Mouse (Mus musculus) neural tube, embryonic 10.5 days (tissue): ENCODE measurements around the gene Olfr111.
"Not testable (repeated sequence)": the region's sequence is repeated elsewhere in the genome, so short reads cannot be mapped to it uniquely, and the experiment has no call there.

ENCODE experiments used
- DNase-seq: peaks from one replicate; pipeline ENCODE4 v3.0.0-alpha.2; 2017; ENCODE audit warnings: low spot score; ENCODE audit errors: extremely low spot score

Gene Olfr111

DNA sequence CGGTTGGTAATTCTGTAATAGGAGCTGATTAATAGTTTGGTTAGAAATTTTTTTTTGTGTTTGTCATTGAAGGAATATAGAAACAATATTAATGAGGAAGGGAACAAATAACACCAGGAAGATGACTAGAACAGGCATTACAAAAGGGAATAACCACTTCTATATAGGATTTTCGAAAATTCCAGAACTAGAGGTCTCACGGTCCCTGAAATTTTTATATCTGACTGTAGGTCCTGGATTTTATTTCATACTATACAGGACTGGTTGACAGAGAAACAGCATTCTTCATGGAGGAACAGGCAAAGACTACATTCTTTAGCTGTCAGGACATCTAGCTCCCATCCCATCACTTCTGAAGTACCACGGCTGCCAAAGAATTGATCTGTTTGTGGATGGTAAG lies at the start of gene Olfr111:
TSS of gene Olfr111 (plus strand) at position 301 of the 400 bp plus-strand sequence.
- no peak for DNase-seq

DNA sequence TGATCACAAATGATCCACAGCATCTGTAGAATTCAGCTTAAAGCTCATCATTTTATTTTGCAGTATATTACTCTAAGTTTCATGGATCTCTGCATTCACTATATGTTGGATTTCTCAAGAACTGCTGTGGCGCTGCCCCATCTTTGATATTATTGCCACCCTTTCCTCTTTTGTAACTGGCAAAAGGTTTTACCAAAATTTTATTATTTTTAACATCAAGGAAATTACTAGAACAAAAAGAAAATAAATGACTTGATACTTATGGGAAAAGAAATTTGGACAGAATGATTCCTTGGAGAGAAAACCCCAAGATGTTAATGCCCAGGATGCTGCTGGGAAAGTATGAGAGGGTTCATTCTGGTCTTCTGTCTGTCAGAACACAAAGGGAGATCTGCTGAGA lies 49.2 kb upstream of the Olfr111 start, which contains the start of gene Olfr109:
TSS of gene Olfr109 (plus strand) at position 301 of the 400 bp plus-strand sequence.
- DNase-seq: no peak

DNA sequence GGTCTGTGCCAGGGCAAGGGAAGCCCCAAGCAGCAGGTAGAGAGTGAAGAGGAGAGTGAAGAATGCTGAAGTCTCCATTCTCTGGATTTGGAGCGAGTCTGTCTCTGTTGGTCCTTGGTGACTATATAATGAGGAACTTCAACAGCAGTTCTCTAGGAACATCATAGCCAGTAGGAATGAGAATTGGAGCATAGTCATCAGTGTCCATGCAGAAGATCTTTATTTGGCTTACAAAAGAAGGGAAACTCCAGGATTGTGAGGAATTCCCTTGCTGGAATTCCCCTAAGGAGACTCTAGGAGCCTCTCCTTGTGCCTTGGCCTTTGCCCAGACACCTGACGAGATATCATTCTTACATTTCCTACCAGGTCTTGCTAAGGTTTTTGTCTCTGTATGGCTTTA lies 24.4 kb upstream of the Olfr111 start, which contains the start of gene H2-M2:
TSS of gene H2-M2 (minus strand) at position 101 of the 400 bp plus-strand sequence.
- no peak for DNase-seq

DNA sequence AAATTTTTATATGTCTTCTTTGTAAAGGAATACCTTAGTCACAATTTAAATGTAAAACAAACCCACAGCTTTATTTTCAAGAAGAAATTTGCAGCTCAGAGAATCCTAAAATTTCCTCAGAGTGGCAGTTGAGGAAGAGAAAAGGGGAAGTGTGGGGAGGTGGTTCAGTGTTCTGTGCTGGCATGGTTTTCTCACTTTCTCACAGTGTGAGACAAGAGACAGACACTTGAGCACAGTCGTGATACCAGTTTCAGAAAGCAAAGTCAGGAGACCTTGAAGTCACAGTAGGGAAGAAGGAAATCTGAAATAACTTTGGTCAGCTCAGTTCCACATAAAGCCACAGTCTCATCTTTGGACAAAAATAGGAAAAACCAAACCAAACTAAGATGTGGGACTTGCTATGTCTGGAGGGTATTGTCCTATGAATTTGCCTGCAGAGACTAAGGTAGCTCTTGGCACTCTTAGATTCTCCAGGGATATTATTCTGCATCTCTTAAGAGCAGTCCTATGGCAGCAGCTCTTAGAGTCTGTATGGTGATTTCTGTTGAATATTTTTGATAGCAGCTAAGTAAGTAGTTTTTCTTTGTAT lies 15.8 kb upstream of the Olfr111 start, which contains the start of gene Olfr110:
TSS of gene Olfr110 (plus strand) at position 539 of the 589 bp plus-strand sequence.
- DNase-seq: no peak

DNA sequence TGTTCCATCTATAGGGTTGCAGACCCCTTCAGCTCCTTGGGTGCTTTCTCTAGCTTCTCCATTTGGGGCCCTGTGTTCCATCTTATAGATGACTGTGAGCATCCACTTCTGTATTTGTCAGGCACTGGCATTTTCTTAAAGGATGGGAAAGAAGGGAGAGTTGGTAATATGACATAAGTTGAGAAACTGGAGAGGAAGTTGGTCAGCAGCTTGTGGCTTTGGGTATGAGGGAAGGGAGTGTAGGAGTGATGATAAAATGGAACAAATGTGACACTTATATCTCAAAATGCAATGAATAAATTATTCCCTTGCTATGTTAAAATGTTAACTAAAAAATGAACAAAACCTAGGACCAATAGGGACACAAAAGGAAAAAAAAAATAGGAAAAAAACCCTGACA lies 16.8 kb downstream of the Olfr111 start:
- DNase-seq: not testable (repeated sequence)

DNA sequence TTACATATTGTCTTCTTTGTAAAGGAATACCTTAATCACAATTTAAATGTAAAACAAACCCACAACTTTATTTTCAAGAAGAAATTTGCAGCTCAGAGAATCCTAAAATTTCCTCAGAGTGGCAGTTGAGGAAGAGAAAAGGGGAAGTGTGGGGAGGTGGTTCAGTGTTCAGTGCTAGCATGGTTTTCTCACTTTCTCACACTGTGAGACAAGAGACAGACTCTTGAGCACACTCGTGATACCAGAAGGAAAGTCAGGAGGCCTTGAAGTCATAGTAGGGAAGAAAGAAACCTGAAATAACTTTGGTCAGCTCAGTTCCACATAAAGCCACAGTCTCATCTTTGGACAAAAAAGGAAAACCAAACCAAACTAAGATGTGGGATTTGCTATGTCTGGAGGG lies 17.6 kb downstream of the Olfr111 start:
- DNase-seq: not testable (repeated sequence)

DNA sequence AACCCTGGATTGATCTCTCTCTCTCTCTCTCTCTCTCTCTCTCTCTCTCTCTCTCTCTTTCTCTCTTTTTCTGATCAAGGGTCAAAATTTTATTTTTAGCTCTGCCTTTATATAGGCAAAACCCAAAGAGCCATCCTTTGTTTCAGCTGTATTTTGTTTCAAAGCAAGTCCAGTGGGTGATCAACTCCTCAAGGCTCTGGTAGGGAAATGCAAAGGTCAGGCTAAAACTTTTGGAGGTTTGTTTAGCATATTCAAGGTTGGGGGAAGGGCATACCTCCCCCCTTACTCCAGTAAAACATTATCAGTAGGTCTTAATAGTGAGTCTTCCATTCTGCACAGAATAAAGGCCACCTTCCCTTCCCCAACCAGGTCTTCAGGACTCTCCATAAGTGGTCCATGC lies 27.3 kb downstream of the Olfr111 start:
- no peak for DNase-seq

DNA sequence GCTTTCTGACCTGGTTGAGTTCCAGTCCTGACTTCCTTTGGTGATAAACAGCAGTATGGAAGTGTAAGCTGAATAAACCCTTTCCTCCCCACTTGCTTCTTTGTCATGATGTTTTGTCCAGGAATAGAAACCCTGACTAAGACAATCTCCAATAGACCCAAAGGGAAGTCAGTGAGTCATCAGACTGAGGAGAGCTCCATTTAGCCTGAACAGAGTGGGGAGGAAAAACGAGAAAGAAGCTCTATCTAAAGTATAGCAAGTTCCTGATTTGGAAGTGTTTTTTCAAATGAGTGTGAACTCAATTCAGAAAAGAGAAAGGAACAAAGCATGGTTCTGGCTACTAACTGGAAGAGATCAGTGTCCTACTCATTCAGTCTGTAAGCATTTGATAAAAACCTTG lies 30.6 kb downstream of the Olfr111 start:
- DNase-seq: not testable (repeated sequence)

DNA sequence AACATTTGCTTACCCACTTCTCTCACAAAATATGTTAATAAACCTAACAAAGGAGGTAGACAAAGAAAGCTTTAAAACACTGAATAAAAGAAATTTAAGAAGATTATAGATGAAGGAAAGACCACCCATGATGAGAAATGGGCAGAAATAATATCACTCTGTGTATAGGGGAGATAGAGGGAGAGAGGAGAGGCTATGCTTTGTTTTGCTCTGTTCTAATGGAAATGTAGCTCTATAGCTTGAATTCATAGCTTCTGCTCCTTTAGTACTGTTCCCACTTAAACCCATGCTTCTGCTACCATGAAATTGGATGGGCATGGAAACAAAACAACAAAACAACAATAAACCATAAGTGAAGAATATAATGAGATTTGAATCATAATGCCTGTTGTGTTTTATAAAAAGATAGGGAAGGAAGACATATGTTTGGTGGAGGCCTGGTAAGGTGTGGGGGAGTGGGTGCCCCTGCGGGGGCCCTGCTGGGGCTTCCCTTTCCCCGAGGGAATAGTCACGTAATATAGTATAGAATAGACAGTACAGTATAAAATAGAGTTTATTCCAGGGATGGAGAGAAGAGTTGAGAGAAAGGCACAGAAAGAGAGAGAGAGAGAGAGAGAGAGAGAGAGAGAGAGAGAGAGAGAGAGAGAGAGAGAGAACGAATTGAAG lies 33.8 kb downstream of the Olfr111 start:
- no peak for DNase-seq

DNA sequence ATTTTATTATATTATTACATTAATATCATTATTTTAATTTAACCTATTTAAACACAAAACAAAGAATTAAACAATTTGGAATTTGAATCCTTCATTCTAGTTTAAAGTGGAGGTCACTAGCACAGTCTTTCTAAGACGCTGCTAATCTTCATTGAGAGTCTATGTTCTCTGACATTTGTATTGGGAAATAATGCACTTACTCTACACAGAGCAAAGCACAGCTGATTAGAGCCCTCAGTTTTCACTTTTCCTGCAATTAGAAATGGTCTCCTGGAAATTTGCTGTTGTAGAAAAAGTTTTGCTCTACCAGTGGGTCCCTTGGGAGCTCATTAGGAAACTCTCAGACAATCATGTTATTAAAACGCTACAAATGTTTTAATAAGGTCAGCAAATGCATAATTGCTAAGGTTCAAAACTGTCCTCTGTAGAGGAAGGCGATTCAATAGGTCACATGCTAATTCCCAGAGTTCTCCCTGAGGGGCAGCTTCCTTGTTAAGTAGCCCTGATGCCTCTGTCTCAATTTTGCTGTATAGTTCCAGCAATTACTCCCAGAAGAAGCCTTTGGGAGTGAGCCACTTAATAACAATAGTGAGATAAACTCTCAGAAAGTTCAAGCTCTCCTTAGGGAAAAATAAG lies 36.1 kb downstream of the Olfr111 start:
- no peak for DNase-seq

DNA sequence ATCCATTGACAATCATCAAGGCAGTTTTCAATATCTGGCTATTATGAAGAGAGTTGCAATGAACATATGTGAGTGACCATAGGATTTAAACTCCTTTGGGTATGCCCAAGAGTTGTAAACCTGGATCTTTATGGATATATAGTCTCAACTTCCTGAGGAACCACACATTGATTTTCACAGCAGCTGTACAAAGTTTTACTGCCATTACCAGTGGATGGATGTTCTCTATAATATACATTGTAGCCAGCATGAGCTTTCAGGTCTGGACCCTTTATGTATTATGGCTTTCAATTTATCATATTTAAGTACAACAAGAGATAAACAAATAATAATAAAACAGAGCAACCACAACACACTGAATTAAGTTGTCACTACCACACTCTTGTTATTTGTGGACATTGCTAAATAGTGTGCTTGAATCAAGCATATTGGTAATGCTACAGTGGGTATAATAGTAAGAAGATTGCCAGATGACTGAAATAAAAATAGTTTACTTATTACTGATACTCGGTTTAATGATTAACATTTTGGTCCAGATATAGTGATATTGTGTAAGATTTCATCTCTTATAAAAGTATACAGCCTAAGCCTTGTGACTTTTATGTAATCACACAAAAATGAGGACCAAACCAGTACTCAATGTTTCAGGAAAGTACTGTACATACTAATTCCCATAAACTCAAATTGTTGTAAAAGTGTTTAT lies 51.2 kb downstream of the Olfr111 start:
- no peak for DNase-seq

DNA sequence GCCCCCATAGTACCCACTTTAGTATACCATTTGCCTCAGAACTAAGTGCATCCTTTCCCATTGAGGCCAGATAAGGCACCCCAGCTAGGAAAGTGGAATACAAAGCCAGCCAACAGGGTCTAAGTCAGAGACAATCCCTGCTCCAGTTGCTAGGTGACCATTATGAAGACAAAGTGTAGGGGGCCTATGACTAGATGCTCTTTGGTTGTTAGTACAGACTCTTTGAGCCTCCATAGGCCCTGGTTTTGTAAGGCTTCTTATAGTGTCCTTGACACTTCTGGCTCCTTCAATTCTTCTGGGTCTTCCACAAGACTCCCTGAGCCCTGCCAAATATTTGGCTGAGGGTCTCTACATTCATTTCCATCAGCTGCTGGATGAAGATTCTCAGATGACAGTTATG lies 61.5 kb downstream of the Olfr111 start, which contains the start of gene Olfr112:
TSS of gene Olfr112 (minus strand) at position 101 of the 400 bp plus-strand sequence.
- DNase-seq: no peak

DNA sequence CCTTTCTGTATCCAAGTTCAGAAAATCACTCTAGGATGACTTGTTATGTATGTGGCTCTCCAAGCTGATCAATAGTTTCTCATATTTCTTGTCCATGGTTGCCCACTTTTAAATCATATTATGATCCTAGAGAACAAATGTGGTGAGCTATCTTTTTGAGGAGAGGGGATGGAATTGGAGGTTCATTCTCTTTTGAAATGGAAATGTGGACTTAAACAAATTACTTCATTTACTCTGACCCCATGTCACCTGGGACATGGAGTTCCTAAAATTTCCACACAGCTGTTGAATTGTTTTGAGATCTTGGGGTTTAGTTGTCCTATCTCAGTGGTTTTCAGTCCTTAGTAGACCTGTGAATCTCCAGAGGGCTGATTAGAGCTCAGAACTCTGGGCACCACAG lies 69.7 kb downstream of the Olfr111 start, which contains the start of gene Olfr113:
TSS of gene Olfr113 (minus strand) at position 101 of the 400 bp plus-strand sequence.
- no peak for DNase-seq
